Mouse (Mus musculus): Measurements from ENCODE around the gene Tmem121.
A peak's percentile ranks its signal among the peaks of the same experiment; 100 is the strongest.

GRCm38 (mm10) chr12:113141531-113141973 lies 44.2 kb upstream of the Tmem121 start:
- TF ChIP-seq CTCF (IDR thresholded peaks at IDR 0.05): no peak
- TF ChIP-seq EP300 (IDR thresholded peaks at IDR 0.05): peak; percentile 51; the same call in 1 of the 2 replicates
